Mouse (Mus musculus): ENCODE data around the gene C1d.

DNA sequence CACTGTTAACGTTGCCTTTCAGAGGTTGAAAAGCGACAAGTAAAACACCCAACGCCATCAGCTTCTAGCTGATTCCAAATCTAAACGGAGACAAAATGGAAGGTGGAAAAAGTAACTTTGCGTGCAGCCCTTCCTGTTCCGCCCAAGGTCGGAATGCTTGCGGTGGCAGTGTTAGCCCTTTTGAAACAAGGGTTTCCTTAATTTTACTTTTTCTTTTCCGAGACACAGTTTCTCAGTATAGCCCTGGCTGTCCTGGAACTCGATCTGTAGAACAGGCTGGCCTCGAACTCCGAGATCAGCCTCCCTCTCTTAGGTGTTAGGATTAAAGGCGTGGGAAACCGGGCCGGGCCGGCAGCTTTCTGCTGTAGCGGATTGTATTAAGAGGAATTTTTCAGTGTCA is 482 bp downstream of the C1d start:
- TF ChIP-seq CTCF (IDR thresholded peaks at IDR 0.05; ENCODE audit: low read depth): no peak
- no peak for TF ChIP-seq EP300 (IDR thresholded peaks at IDR 0.05; ENCODE audit: low read depth)
